Mouse (Mus musculus) T-helper 17 cell (primary cell): Measurements from ENCODE around the gene Il17re.

Source experiments
- in situ Hi-C, 2 experiments: fragments of 300-600 bp; cut with MboI, MseI; formaldehyde crosslinking; loops; 1 replicate in 1 of 2; 2 replicates in 1 of 2; pipeline ENCODE4 v1.15.1; 2025; ENCODE audit warnings: high pct_unique_total_duplicates in 2 of 2

Il17re gene

DNA sequence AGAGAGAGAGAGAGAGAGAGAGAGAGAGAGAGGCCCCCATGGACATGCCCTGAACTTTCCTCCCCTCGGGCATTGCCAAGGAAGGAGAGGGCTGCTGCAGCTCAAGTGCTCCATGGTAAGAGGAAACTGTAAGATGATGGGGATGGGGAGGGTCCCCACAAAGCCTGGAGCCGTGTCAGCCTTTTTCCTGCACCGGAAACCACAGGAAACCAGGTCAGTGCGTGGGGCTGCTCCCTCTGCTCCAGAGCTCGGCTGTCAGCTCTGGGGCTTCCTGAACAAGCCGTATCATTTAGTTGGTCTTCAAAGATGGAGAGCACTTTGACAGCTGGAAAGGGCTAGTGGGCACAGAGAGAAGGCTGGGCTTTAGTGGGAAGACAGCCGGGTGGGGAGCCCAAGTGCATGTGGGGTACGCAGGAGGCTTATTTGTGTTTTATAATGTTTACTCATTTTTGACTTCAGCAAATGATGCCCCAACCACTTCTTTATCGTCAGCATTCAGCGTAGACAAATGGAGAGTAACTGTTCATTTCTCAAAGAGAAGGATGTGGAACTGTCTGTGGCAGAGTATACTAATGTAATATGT is at the start of gene Il17re:
Il17re (plus strand) TSS at position 533 of the 583 bp plus-strand sequence.
- in situ Hi-C loops, result no loop called here

GRCm38 (mm10) chr6:113410001-113410400 is 48.3 kb upstream of the Il17re start:
- in situ Hi-C loops, result no loop called here

DNA sequence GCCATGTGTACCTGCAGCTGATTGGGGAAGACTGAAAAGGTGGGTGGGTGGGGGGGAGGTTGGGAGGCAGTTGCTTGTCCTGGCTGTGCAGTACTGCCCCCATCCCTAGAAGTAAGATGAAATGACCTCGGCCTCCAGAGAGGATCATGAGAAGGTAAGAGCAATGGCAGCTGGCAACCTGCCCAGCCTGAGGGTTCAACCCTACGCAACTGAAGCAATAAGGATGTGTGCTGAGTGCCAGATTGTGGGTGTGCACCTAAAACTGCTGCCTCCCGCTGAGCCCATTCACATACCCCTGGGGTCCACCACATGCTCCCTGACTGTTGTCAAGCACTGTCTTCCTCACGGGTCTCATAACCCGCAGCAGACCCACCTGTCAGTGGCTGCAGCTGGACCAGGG is 41.9 kb upstream of the Il17re start:
- in situ Hi-C loops, result no loop called here

- in situ Hi-C loops, result no loop called here
Observed at GRCm38 (mm10) chr6:113418441-113419198, 39.7 kb upstream of the Il17re start.

DNA sequence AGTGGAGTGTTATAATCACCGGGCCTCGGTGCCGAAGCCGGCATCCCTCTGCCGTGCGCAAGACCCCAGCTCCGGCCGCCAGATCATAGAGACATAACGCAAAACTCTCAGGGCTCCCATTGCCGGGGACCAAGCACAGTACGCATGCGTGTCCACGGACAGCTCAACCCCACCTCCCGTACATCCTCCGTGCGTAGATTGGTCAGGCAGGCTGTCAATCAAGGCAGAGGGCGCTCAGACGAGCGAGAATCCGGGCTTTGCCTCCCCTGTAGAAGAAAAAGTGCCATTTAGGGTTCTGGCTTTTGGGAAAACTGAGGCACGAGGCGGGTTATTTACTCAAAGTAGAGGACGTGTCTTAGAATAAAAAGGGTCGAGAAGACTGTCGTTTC is 39.1 kb upstream of the Il17re start, which contains the start of gene Rpusd3:
Rpusd3 (minus strand) TSS at position 142 of the 389 bp plus-strand sequence.
- in situ Hi-C loops, result no loop called here

DNA sequence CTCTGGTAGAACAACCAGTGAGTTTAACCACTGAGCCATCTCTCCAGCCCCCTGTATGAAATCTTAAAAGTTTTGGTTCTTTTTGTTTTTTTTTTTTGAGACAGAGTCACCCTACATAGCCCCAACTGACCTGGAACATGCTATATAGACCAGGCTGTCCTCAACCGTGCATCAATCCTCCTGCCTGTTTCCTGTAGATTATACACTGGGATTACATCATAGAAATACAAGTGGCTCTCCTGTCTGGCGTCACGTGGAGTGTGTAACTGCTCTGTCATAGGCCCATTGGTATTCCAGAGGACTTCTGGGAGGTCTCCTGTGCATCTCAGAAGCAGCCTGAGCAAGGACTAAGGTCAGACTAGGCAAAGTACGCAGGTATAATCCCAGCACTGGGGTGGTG is 35.3 kb upstream of the Il17re start:
- in situ Hi-C loops, result loop anchor here in 1 of 2 experiments (5.0 kb wide), 1 partner anchor 49 kb away; the partner anchor contains the start of gene Il17rc

DNA sequence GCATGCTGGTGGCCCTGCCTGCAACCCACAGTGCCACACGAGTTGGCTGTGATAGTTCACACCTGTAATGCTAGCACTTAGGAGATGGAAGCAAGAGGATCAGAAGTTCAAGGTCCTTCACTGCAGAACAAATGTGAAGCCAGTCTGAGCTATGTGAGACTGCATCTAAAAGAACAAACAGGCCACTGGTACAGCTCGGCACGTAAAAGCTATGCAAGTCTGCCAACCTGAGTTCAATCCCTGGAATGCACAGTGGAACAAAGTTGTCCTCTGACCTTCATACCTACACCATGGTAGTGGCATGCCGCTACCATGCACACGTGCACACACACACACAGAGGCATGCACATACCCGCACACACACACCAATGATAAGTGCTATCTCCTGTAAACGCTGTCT is 34.1 kb upstream of the Il17re start:
- in situ Hi-C loops, result loop anchor here in 1 of 2 experiments (5.0 kb wide), 1 partner anchor 48 kb away; the partner anchor contains the start of gene Il17rc

GRCm38 (mm10) chr6:113426696-113427095 is 31.6 kb upstream of the Il17re start:
- in situ Hi-C loops, result no loop called here

DNA sequence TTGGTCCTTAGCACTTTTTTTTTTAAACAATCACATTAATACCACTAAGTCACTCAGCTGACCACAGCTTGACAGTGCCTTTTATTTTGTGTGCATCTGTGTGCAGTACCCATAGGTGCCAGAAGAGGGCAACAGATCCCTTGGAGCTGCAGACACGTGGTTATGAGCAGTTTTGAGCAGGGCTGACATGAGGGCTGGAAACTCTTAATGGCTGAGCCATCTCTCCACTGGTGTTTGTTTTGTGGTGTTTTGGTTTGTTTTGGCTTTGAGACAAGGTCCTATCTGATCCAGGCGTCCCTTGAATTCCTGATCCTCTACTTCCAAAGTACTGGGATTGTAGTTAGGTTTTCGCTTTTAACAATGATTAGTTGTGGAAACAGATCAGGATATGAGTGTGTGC is 30.9 kb upstream of the Il17re start:
- in situ Hi-C loops, result no loop called here

DNA sequence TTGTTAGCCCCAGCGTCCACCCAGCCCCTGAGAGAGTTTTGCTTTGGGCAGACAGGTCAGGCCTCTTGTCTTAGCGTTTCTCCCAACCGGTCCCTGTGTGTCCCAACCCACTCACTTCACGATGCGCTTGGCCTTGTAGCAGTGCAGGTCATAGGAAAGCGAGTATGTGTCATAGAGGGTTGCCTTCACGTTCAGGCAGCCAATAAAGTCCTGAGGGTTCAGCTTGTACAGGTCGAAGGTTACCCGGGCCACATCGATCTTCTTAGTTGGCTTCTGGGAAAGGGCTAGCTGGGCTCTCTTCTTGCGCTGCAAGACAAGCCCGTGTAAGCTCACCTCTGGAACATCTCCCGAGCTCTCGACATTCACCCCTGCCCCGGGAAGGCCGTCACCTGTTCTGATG is 30.3 kb upstream of the Il17re start:
- in situ Hi-C loops, result no loop called here

- in situ Hi-C loops, result no loop called here
Observed at GRCm38 (mm10) chr6:113429965-113430364, 28.3 kb upstream of the Il17re start.

GRCm38 (mm10) chr6:113430846-113431245 is 27.4 kb upstream of the Il17re start:
- in situ Hi-C loops, result no loop called here

- in situ Hi-C loops, result no loop called here
Observed at GRCm38 (mm10) chr6:113431801-113432200, 26.5 kb upstream of the Il17re start.

DNA sequence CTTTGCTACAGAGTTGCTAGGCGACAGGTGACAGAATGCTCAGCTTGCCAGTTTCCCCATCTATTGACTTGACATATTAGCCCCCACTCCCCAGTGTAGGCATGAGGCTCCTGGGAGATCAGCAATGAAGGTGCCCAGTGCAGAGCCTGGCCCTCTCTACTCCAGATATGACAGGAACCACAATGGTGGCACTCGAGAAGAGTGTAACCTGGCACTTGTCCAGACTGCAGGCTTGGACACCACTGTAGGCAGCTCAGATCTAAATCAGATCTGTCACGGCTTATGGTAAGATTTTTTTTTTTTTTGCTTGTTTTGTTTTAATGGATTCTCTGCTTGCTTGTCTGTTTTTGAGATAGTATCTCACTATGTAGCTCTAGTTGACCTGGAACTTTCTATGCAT is 24.6 kb upstream of the Il17re start:
- in situ Hi-C loops, result no loop called here

- in situ Hi-C loops, result no loop called here
Observed at GRCm38 (mm10) chr6:113434691-113435090, 23.6 kb upstream of the Il17re start.

DNA sequence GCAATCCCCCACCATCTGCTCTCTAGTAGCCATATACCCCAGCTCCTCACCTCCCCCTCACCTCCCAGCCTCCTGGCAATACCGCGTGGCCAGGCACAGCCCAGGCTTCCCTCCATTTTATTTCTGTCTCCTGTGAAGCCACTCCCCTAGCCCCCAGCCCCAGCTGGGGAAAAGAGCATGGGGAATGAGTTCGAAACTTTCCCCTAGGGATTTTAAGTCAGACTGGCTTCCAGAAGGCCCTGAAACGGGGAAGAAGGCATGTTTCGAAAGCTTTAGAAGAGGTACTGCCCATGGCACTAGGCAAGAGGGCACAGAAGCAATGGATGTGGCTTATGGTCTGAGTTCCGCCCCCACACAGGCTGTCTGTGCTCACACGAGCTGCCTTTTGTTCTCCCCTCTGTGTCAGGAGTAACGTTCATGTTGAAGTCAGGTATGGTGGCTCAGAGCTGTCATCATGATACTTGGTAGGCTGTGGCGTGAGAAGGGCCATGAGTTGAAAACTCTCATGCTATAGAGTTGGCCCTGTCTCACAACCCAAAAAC is 22.5 kb upstream of the Il17re start, which contains the start of gene Cidec:
Cidec (minus strand) TSS at position 97 of the 542 bp plus-strand sequence.
- in situ Hi-C loops, result no loop called here

GRCm38 (mm10) chr6:113437135-113437534 is 21.1 kb upstream of the Il17re start:
- in situ Hi-C loops, result no loop called here

DNA sequence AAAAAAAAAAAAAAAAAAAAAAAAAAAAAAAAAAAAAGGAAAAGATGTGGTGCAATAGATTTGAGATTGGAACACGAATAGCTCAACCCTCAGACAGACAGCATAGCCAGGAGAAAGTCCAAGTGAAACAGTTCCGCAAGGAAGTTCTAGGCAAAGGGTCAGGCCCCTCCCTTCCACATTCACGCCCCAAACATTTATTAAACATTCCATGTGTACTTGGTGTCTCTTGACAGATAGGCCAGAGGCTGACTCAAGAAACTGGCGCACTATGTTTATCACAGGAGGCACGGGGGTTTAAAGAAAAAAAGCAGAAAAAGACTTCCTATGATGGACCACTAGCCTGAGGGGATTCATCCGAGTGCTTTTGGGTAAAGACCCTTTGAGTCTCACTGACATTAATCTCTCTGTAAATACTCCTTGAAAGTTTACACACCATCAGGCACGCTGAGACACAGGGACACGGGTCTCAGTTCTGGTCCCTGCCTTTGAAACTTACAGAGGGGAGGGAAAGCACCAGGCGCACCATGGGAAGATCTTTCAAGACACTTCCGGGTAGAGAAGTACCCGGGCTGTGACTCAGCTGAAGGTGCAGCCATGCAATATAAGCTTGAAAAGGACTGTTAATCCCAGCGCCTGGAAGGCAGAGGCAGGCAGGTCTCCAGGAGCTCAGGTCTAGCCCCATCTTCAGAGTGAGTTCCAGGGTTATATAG is 19.4 kb upstream of the Il17re start:
- in situ Hi-C loops, result no loop called here

DNA sequence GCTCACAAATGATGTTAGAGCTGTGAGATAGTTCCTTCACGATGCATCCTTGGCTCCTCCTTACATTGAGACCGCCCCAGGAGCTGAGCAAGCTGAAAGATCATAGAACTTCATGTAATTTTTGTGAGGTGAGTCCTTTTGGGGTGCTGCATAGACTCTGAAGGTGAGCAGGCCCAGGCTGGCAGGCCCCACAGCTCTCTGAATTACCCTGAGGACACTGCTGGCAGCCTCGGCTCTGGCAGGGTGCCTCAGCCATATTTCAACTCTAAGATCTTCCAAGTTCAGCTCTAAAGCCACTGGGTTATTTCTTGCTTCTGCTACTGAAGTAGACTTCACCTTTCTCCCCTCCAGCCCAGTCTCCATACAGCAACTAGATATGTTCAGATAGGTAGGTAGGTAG is 17.6 kb upstream of the Il17re start:
- in situ Hi-C loops, result loop anchor here in 1 of 2 experiments (5.0 kb wide), 2 partner anchors 87 to 632 kb away; no protein-coding TSS in a partner anchor

GRCm38 (mm10) chr6:113441147-113441680 is 17.1 kb upstream of the Il17re start:
- in situ Hi-C loops, result loop anchor here in 1 of 2 experiments (5.0 kb wide), 2 partner anchors 86 to 631 kb away; no protein-coding TSS in a partner anchor

GRCm38 (mm10) chr6:113442087-113442441 is 16.2 kb upstream of the Il17re start:
- in situ Hi-C loops, result loop anchor here in 1 of 2 experiments (5.0 kb wide), 2 partner anchors 85 to 630 kb away; no protein-coding TSS in a partner anchor
